Mouse (Mus musculus): ENCODE measurements around the gene Ctcf. TPM values are rescaled to one million over a fixed set of nuclear protein-coding genes. Genes with fewer than 3 reads are reported as not detected.

The Ctcf gene
- total and polyA plus RNA-seq, 2 experiments, result 6.6 to 15.6 TPM

DNA sequence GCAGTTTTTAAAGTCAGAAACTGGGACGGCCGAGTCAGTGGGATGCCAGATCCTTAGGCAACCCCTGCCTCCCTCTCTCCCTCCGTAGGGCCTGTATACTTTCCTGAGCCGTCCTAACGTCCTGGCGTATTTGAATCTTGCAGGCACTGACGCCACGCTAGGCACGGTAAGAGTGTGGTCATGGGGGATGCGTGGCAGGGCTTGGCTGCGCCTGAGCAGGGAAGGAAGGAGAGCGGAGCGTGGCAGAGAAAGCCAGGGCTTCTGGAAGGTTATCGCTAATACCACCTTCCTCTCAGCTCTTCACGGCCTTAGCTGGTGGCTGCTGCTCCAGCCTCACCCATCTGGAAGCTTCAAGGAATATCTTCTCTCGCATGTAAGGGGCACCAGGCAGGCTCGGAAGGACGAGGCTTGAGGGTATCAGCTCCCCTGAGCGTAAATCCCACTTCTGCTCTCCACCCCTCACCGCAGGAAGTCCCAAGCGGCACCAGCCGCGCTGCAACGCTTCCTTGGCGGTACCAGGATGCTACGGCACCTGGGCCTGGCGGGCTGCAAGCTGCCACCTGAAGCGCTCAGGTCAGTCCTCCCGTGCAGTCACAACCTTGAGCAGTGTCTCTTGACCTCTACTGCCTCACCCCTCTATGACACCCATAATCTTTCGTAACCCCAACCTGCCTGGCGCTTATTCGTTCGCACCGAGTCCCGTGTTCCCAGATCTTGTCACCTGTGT lies 53.1 kb downstream of the Ctcf start:
- Histone ChIP-seq H3K36me3 (ENCODE audit: control insufficient read depth, insufficient read depth, low read length) (no peaks in the 10 kb centered on the region), H3K79me2 (ENCODE audit: control insufficient read depth, insufficient read depth, low read length) (no peaks in the 10 kb centered on the region), H3K4me3 (ENCODE audit: insufficient read depth, low read depth, low read length) (no peak overlapping the region), H3K27ac (replicated peaks; ENCODE audit: insufficient read depth, low read depth, low read length) (no peak overlapping the region), H3K27me3 (ENCODE audit: control insufficient read depth, insufficient read depth, low read length) (peaks cover 5% of the 10 kb centered on the region), H3K9ac (ENCODE audit: low read depth, low read length) (no peak overlapping the region), H3K4me1 (ENCODE audit: control insufficient read depth, insufficient read depth, low read length) (peaks cover 1% of the 10 kb centered on the region)
- no peak for TF ChIP-seq POLR2A (IDR thresholded peaks at IDR 0.05; ENCODE audit: extremely low read depth, insufficient read depth, low read length)
- TF ChIP-seq CTCF (IDR thresholded peaks at IDR 0.05; ENCODE audit: low read depth, low read length), result no peak
- DNase-seq (ENCODE audit: extremely low read depth, low read depth, low spot score), result no peak
- WGBS, result 66% methylated on average over 35 of the region's 35 CpGs

DNA sequence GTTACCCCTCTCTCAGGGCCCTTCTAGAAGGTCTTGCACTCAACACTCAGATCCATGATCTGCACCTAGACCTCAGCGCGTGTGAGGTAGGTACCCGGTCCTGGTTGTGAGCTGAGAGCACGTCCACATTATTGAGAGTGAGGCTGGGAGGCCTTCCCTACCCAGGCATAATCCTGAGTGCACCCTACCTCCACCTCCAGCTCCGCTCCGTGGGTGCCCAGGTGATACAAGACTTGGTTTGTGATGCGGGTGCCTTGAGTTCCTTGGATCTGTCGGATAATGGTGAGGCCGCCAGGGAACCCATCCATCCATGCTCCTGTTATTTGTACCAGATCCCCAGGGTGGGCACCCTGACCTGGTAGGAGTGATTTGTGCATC lies 53.6 kb downstream of the Ctcf start:
- Histone ChIP-seq H3K27me3 (ENCODE audit: control insufficient read depth, insufficient read depth, low read length) (peaks cover 5% of the 10 kb centered on the region), H3K4me1 (ENCODE audit: control insufficient read depth, insufficient read depth, low read length) (peaks cover 1% of the 10 kb centered on the region), H3K27ac (replicated peaks; ENCODE audit: insufficient read depth, low read depth, low read length) (no peak overlapping the region), H3K79me2 (ENCODE audit: control insufficient read depth, insufficient read depth, low read length) (no peaks in the 10 kb centered on the region), H3K36me3 (ENCODE audit: control insufficient read depth, insufficient read depth, low read length) (no peaks in the 10 kb centered on the region), H3K4me3 (ENCODE audit: insufficient read depth, low read depth, low read length) (no peak overlapping the region), H3K9ac (ENCODE audit: low read depth, low read length) (no peak overlapping the region)
- TF ChIP-seq CTCF (IDR thresholded peaks at IDR 0.05; ENCODE audit: low read depth, low read length), result no peak
- no peak for TF ChIP-seq POLR2A (IDR thresholded peaks at IDR 0.05; ENCODE audit: extremely low read depth, insufficient read depth, low read length)
- WGBS, result 87% methylated on average over 9 of the region's 9 CpGs
- DNase-seq (ENCODE audit: extremely low read depth, low read depth, low spot score), result no peak

DNA sequence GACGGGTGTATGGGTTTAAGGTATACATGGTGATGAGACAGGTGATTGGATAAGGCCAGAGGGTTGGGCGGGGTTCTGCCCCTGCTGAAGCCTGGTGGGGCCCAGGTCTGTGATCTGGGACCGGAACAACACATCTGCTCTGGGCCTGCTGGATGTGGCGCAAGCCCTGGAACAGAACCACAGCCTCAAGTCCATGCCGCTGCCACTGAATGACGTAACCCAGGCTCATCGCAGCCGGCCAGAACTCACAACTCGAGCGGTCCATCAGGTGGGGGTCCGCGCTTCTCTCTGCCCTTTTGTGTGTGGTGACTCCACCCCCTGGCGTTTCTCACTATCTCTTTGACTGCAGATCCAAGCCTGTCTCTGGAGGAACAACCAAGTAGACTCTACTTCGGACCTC lies 54.6 kb downstream of the Ctcf start:
- Histone ChIP-seq H3K4me3 (ENCODE audit: insufficient read depth, low read depth, low read length) (no peak overlapping the region), H3K27ac (replicated peaks; ENCODE audit: insufficient read depth, low read depth, low read length) (no peak overlapping the region), H3K4me1 (ENCODE audit: control insufficient read depth, insufficient read depth, low read length) (peaks cover 1% of the 10 kb centered on the region), H3K79me2 (ENCODE audit: control insufficient read depth, insufficient read depth, low read length) (no peaks in the 10 kb centered on the region), H3K27me3 (ENCODE audit: control insufficient read depth, insufficient read depth, low read length) (peaks cover 5% of the 10 kb centered on the region), H3K9ac (ENCODE audit: low read depth, low read length) (no peak overlapping the region), H3K36me3 (ENCODE audit: control insufficient read depth, insufficient read depth, low read length) (no peaks in the 10 kb centered on the region)
- TF ChIP-seq POLR2A (IDR thresholded peaks at IDR 0.05; ENCODE audit: extremely low read depth, insufficient read depth, low read length) (no peak), CTCF (IDR thresholded peaks at IDR 0.05; ENCODE audit: low read depth, low read length) (no peak)
- WGBS, result 73% methylated on average over 14 of the region's 14 CpGs
- no peak for DNase-seq (ENCODE audit: extremely low read depth, low read depth, low spot score)

DNA sequence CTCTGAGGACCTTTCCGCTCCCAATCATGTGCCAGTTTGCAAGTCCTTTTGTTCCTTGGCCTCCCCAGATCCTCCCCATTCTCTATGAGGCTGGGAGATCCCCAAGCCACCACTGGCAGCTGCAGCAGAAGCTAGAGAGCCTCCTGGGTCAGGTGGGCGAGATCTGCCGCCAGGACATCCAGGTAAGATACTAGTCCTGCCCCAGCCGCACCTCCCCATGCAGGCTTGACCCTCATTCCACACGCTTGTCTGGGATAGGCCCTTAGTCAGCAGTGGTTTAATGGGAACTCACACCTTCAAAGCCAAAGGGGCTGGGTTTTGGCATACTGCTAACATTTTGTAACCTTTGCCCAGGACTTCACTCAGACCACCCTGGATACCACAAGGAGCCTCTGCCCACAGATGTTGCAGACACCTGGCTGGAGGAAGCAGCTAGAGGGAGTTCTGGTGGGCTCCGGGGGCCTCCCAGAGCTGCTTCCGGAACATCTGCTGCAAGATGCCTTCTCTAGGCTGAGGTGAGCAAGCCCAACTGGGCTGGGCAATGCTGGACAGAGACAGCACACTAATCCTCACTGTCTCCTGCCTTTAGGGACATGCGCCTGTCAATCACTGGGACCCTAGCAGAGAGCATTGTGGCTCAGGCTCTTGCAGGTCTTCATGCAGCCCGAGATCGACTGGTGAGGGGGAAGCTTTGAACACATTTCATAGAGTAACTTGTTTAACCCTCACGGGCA lies 56.2 kb downstream of the Ctcf start:
- DNase-seq (ENCODE audit: extremely low read depth, low read depth, low spot score), result no peak
- Histone ChIP-seq H3K4me1 (ENCODE audit: control insufficient read depth, insufficient read depth, low read length) (peaks cover 1% of the 10 kb centered on the region), H3K4me3 (ENCODE audit: insufficient read depth, low read depth, low read length) (no peak overlapping the region), H3K79me2 (ENCODE audit: control insufficient read depth, insufficient read depth, low read length) (no peaks in the 10 kb centered on the region), H3K27me3 (ENCODE audit: control insufficient read depth, insufficient read depth, low read length) (peaks cover 5% of the 10 kb centered on the region), H3K27ac (replicated peaks; ENCODE audit: insufficient read depth, low read depth, low read length) (no peak overlapping the region), H3K9ac (ENCODE audit: low read depth, low read length) (no peak overlapping the region), H3K36me3 (ENCODE audit: control insufficient read depth, insufficient read depth, low read length) (no peaks in the 10 kb centered on the region)
- WGBS, result 92% methylated on average over 11 of the region's 11 CpGs
- no peak for TF ChIP-seq POLR2A (IDR thresholded peaks at IDR 0.05; ENCODE audit: extremely low read depth, insufficient read depth, low read length)
- no peak for TF ChIP-seq CTCF (IDR thresholded peaks at IDR 0.05; ENCODE audit: low read depth, low read length)

DNA sequence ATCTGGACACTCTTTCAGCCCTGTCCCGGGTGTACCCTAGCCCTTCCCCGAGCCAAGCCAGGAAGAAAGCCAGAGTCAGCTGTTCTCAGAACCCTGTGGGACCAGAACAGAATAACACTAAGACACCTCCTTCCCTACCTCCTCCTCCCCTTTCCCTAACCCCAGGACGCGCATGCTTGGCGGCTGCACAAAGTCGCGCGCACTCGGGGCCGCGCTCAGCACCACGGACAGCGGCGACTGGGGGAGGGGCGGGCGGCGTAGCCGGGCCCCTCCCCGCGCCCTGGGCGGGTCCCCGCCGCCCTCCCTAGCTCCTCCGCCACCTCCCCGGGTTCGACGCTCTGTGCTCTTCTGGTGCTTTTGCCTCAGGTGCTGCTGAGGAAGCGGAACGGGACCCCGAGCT lies 57.3 kb downstream of the Ctcf start:
- Histone ChIP-seq H3K27me3 (ENCODE audit: control insufficient read depth, insufficient read depth, low read length) (peaks cover 5% of the 10 kb centered on the region), H3K27ac (replicated peaks; ENCODE audit: insufficient read depth, low read depth, low read length) (no peak overlapping the region), H3K4me3 (ENCODE audit: insufficient read depth, low read depth, low read length) (peak overlapping the region; percentile 52), H3K4me1 (ENCODE audit: control insufficient read depth, insufficient read depth, low read length) (peaks cover 1% of the 10 kb centered on the region), H3K36me3 (ENCODE audit: control insufficient read depth, insufficient read depth, low read length) (no peaks in the 10 kb centered on the region), H3K79me2 (ENCODE audit: control insufficient read depth, insufficient read depth, low read length) (no peaks in the 10 kb centered on the region), H3K9ac (ENCODE audit: low read depth, low read length) (no peak overlapping the region)
- 10% methylated on average over 30 of the region's 30 CpGs for WGBS
- no peak for DNase-seq (ENCODE audit: extremely low read depth, low read depth, low spot score)
- no peak for TF ChIP-seq POLR2A (IDR thresholded peaks at IDR 0.05; ENCODE audit: extremely low read depth, insufficient read depth, low read length)
- TF ChIP-seq CTCF (IDR thresholded peaks at IDR 0.05; ENCODE audit: low read depth, low read length), result no peak
